Mouse (Mus musculus): ENCODE measurements at regions not wholly inside any gene's neighbourhood (a gene's known extent, or its start where the extent isn't known, plus 50 kb on each side); places are given as distances from the start of the nearest gene placed in this dataset.
A peak's percentile ranks its signal among the peaks of the same experiment; 100 is the strongest.

DNA sequence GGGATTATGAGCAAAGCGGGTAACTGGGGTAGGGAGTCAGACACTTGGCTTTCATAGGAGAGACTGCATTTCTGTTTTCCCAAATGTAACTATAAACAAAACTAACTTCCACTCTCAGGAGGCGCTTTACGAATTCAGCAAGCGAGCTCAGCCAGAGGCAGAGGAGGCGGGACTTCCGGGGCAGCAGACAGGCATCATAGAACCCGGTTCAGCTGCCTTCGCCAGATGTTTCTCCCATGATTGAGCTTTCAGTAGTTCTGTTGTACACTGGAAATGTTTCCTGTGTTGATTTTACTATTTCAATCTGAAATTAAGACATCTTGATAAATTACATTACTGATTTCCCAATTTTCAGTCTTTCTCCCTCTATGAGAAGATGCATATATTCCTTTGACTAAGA lies 92.9 kb downstream of the Zfp365 start:
- no peak for DNase-seq (ENCODE audit: extremely low spot score in 1 of 2, low spot score in 1 of 2)

DNA sequence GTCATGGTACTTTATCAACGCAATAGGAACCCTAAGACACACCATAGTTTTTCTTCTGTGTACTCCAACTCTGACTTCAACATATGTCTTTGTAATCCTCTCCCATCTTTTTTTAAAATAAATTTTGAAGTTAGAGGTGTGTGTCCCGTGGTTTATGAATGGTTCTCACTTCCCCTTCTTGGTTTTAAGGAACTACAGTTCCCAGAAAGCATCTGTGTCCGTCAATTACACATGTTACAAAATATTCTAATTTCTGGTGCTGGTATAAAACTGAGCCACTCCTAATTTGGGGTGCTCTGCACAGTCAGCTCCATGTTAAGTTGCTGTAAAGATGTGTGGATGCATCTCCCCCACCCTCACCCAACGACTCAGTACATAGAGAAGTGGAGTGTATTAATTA lies 98.6 kb downstream of the Zfp365 start:
- DNase-seq (ENCODE audit: extremely low spot score in 1 of 2, low spot score in 1 of 2): no peak

DNA sequence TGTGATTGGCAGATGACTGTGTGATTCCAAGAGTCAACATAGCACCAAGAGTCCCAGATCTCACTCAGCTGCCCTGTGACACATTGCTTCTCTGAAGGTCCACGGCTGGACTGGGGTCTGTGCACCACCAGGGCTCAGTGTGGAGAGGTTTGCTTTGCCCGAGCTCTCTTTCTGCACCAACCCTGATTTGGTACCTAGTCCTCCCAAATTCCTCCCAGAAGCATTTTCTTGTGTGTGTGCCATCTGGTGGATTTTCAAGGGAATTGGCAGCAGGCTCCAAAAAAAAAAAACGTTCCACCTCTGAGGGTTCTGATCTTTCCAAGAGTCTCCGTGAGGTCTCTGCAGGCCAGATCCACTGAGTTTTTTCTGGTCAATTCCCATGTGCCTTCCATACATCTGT lies 107.3 kb downstream of the Zfp365 start:
- DNase-seq (ENCODE audit: extremely low spot score in 1 of 2, low spot score in 1 of 2): peak in 1 of 2 experiments; percentile 26

- no peak for DNase-seq (ENCODE audit: extremely low spot score in 1 of 2, low spot score in 1 of 2)
Observed at GRCm38 (mm10) chr10:67804637-67805036, 107.8 kb downstream of the Zfp365 start.

- no peak for DNase-seq (ENCODE audit: extremely low spot score in 1 of 2, low spot score in 1 of 2)
Observed at GRCm38 (mm10) chr10:67802156-67802555, 110.3 kb downstream of the Zfp365 start.

- DNase-seq (ENCODE audit: extremely low spot score in 1 of 2, low spot score in 1 of 2): no peak
Observed at GRCm38 (mm10) chr10:67801619-67802018, 110.8 kb downstream of the Zfp365 start.

DNA sequence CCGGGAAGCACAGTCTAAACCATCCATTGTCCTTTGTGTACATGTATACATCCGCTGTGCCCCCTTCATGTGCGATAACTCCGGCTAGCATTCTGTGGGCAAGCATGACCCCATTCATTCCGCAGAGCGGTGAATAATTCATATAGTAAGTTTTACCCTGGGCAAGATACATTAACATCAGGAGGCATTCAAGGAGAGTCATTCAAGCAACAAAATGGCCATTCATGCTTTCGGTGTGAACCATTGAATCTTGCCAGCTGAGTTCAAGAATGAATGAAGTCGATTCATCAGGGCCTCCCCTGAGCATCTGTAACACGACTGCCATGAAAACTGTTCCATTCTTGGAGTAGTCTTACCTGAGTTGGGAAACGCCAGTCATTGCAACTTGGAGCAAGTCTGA lies 113.5 kb downstream of the Zfp365 start:
- DNase-seq (ENCODE audit: extremely low spot score in 1 of 2, low spot score in 1 of 2): no peak

DNA sequence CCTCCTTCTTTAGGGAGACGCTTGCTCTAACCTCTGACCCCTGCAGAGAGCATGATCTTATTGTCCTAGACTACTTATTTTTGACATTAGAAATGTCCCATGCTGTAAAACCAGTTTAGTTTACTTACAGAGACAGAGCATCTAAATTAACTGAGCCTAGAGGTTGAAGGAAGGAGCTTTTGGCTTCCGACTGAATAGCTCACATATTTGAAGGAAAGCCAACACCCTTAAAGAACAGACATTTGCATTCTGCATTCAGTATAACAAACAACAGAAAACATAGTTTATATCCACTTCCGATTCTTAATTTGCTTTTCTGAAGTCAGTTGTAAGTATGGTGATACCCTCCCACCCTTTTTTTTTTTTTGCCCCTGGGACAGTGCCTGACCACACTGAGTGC lies 119.3 kb downstream of the Zfp365 start:
- DNase-seq (ENCODE audit: extremely low spot score in 1 of 2, low spot score in 1 of 2): no peak

DNA sequence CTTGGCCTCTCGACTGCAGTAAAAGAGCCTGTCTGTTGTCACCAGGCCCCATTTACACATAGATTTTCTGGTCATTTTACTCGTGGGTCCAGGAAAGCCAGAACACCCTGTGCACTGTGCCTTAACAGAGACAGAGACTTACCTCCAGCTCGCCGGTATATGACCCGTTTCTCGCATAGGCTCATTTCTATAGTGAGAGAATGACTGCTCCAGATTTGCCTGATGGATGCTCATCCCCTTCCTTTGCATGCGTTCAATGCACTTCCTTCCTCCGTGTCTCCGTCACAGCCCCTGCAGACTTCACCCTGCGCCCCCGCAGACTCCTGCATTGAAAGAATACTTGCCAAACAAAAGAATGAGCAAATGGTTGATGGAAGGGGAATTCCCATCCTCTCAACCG lies 122.8 kb downstream of the Zfp365 start:
- no peak for DNase-seq (ENCODE audit: extremely low spot score in 1 of 2, low spot score in 1 of 2)

GRCm38 (mm10) chr10:67788116-67788515 lies 124.3 kb downstream of the Zfp365 start:
- no peak for DNase-seq (ENCODE audit: extremely low spot score in 1 of 2, low spot score in 1 of 2)

GRCm38 (mm10) chr10:67785563-67785962 lies 126.9 kb downstream of the Zfp365 start:
- DNase-seq (ENCODE audit: extremely low spot score in 1 of 2, low spot score in 1 of 2): no peak

DNA sequence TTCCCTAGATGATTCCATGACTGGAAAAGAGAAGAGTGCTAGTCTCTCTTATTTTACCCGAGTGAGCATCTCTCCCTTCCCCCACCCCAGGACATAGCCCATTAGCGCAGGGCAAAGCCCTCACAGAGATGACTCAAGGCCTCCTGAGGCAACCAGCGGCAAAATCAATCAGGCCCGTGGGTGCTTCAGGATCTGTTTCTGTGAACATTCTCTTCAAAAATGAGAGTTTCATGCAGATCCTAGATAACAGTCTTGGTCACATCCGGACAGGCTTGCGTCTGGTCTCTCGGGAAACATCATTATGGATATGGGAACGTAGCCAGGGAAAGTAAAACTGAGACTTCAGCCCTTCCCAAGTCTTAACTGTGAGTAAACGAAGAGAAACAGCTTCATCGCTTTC lies 134.1 kb downstream of the Zfp365 start:
- DNase-seq (ENCODE audit: extremely low spot score in 1 of 2, low spot score in 1 of 2): no peak

DNA sequence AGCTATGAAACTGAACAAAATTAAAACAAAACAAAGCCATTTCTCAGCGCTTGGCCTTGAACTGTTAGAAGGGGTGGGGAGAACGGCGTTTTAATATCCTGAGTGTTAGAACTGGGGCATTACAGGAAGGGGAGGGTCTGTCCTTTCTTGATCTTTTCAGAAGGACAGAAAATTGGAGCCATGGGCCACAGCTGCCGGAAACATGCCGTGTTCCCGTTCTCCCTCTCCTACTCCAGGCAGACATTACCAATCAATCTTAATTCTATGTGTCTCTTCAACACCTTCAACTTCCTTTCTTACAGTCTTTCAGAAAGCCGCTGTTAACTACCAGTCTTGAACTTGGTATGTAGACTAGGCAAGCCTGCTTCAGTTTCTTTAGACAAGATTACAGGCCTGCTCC lies 134.7 kb downstream of the Zfp365 start:
- DNase-seq (ENCODE audit: extremely low spot score in 1 of 2, low spot score in 1 of 2): no peak

DNA sequence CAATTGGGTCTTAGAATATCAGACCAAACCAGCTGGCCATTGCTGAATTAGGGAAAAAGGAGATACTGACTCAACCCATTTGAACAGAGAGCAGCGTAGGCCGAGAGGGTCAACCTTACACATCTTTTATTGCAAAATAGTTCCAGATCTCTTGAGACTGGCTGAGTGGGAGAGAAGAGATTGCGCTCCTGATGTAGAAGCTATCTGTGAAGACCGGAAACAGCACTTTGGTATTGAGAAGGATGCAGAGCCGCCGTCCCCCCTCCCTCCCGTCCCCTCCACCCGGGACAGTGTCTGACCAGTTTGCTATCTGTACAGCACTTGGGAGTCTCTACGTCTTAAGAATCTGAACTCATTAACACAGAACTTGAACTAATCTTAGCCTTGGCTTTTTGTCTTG lies 135.6 kb downstream of the Zfp365 start:
- DNase-seq (ENCODE audit: extremely low spot score in 1 of 2, low spot score in 1 of 2): no peak

DNA sequence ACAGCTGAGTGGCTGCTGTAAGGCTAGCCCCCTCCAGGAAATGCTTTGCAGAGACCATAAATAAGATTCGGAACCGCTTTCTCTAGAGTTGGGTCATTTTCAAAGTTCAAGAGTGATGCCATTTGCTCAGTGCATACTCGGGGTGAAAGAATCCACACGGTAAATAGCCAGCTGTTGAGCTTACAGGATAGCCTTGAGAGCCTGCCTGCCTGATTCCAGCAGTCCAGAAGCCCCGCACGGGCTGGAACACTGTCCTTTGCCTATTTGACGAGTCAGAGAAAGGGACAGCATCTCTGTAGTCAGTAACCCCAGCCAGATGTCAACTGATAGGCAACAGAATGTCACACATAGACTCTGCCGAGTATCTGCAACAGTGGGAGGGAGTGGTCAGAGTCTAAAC lies 140.7 kb downstream of the Zfp365 start:
- DNase-seq (ENCODE audit: extremely low spot score in 1 of 2, low spot score in 1 of 2): no peak

- peak; percentile 7 to 73 for DNase-seq (ENCODE audit: extremely low spot score in 1 of 2, low spot score in 1 of 2)
Observed at GRCm38 (mm10) chr10:67766099-67766498, 146.4 kb downstream of the Zfp365 start.

- DNase-seq (ENCODE audit: extremely low spot score in 1 of 2, low spot score in 1 of 2): no peak
Observed at GRCm38 (mm10) chr10:67760424-67760823, 152.0 kb downstream of the Zfp365 start.

DNA sequence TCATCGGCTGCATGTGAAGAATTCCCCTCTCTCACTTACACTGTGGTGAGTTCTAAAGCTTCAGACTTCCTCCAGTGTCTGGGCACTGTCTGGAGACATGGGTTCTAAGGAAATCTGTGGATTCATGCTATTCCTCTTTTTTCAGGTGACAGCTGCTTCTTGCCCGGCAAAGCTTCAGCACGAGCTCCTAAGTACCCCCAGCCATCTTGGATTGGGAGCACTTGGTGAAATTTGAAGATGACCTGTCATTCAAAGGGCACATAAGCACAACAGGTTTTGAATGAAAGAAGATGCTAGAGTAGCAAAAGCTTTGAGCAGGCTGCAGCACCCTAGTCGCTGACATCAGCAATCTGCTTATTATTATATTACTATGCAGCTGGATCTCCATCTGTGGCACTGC lies 164.3 kb downstream of the Zfp365 start:
- no peak for DNase-seq (ENCODE audit: extremely low spot score in 1 of 2, low spot score in 1 of 2)

DNA sequence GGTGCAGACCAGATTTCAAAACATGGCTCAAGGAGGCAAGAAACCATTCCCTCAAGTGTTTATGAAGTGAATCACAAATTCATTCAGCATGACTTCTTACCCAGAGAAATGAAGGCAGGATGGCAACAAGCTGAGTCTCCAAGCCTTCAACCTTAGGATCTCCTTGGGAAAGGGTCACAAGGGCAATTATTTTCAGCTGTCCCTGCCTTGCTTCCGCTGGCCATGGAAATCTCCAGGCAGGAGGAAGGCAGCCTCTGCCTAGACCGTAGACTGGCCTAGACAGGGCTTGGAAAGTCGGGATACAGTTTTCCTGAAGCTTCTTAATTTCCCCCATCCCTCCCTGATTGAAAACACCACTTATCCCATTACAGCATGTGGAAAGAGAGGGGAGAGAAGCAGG lies 165.0 kb downstream of the Zfp365 start:
- DNase-seq (ENCODE audit: extremely low spot score in 1 of 2, low spot score in 1 of 2): no peak

- peak in 1 of 2 experiments; percentile 46 for DNase-seq (ENCODE audit: extremely low spot score in 1 of 2, low spot score in 1 of 2)
Observed at GRCm38 (mm10) chr10:67746140-67746539, 166.3 kb downstream of the Zfp365 start.

- no peak for DNase-seq (ENCODE audit: extremely low spot score in 1 of 2, low spot score in 1 of 2)
Observed at GRCm38 (mm10) chr10:67743561-67743960, 168.9 kb downstream of the Zfp365 start.

- DNase-seq (ENCODE audit: extremely low spot score in 1 of 2, low spot score in 1 of 2): no peak
Observed at GRCm38 (mm10) chr10:67742824-67743223, 169.6 kb downstream of the Zfp365 start.

GRCm38 (mm10) chr10:67742305-67742704 lies 170.2 kb downstream of the Zfp365 start:
- DNase-seq (ENCODE audit: extremely low spot score in 1 of 2, low spot score in 1 of 2): no peak

- DNase-seq (ENCODE audit: extremely low spot score in 1 of 2, low spot score in 1 of 2): no peak
Observed at GRCm38 (mm10) chr10:67739199-67739598, 173.3 kb downstream of the Zfp365 start.
